Mouse (Mus musculus) lung, embryonic 16.5 days (tissue): ENCODE results near the gene Emid1. TPM values are rescaled to one million over a fixed set of nuclear protein-coding genes. Genes with fewer than 3 reads are reported as not detected.

Source experiments
- ATAC-seq: fragments of 200-750 bp; cut with Nextera tagmentation; 2 replicates; pipeline ENCODE4 v1.8.0; 2017; ENCODE audit warnings: low read depth, mild to moderate bottlenecking, moderate library complexity
- H3K27ac ChIP-seq: fragments of 300-500 bp; sonication (generic); 2 replicates; pipeline ENCODE4 v1.5.1; 2014; ENCODE audit warnings: mild to moderate bottlenecking, control low read depth, low read length
- H3K27me3 ChIP-seq: fragments of 300-500 bp; sonication (generic); 2 replicates; pipeline ENCODE4 v1.6.1; 2014; ENCODE audit warnings: low read depth, low read length, mixed read lengths; ENCODE audit not compliant: control insufficient read depth, insufficient read depth
- H3K36me3 ChIP-seq: fragments of 300-500 bp; sonication (generic); 2 replicates; pipeline ENCODE4 v1.6.1; 2014; ENCODE audit warnings: low read length; ENCODE audit not compliant: control insufficient read depth, insufficient read depth
- H3K4me1 ChIP-seq: fragments of 300-500 bp; sonication (generic); replicated peaks from 2 replicates; pipeline ENCODE4 v1.6.1; 2014; ENCODE audit warnings: low read length, mixed read lengths; ENCODE audit not compliant: control insufficient read depth, insufficient read depth
- H3K4me2 ChIP-seq: fragments of 300-500 bp; sonication (generic); 2 replicates; pipeline ENCODE4 v1.6.1; 2014; ENCODE audit warnings: low read depth, low read length, control low read depth
- H3K4me3 ChIP-seq: fragments of 300-500 bp; sonication (generic); 2 replicates; pipeline ENCODE4 v1.5.1; 2014; ENCODE audit warnings: mild to moderate bottlenecking, low read length, control low read depth
- H3K9ac ChIP-seq: fragments of 300-500 bp; sonication (generic); 2 replicates; pipeline ENCODE4 v1.6.1; 2014; ENCODE audit warnings: low read length, control low read depth
- H3K9me3 ChIP-seq: fragments of 300-500 bp; sonication (generic); 2 replicates; pipeline ENCODE4 v1.6.1; 2016; ENCODE audit warnings: low read length; ENCODE audit not compliant: control insufficient read depth
- WGBS: fragments of 180-500 bp; shearing (Covaris S2); extraction: QIAGEN DNeasy Blood & Tissue Kit; methylation state at CpG from one replicate; pipeline ENCODE4 v1.1.7; 2014; 5-methylcytosine and 5-hydroxymethylcytosine counted together
- polyA plus RNA-seq: library from polyadenylated mRNA; unstranded; fragments of >200 nt; fragmentation: Nextera tagmentation; extraction: Ambion mirVana; gene quantifications from 2 replicates; pipeline ENCODE4 v1.2.1, GENCODE M21; 2015

Emid1 gene
- polyA plus RNA-seq, 1 experiment from 2014 or later = 46.7 TPM

DNA sequence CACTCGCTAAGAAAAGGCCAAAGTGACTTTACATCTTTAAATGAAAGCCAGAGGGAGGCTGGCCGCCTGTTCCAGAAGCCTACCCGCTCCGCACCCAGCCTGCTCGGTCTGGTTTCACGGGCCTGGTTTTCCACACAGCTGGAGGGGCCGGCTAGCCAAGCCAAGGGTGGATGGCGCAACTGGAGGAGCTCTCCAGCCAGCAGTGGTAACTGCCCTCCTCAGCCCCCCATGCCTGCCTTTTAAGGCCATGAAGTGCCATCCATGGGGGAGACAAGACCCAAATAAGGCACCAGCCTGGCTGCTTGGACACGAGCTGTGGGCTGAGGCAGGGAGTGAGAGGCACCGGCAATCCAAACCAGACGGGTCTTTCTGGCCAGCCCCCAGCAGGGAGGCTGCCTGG lies 16.1 kb downstream of the Emid1 start:
- Histone ChIP-seq H3K4me1 (peaks cover 29% of the 10 kb centered on the region), H3K4me2 (no peak overlapping the region), H3K4me3 (no peak overlapping the region), H3K27ac (peak overlapping the region; percentile 33; the same call in 1 of the 2 replicates), H3K9me3 (no peaks in the 10 kb centered on the region), H3K27me3 (no peaks in the 10 kb centered on the region), H3K36me3 (no peaks in the 10 kb centered on the region), H3K9ac (no peak overlapping the region)
- 56% methylated on average over 11 of the region's 11 CpGs for WGBS
- ATAC-seq = peak; percentile 67

DNA sequence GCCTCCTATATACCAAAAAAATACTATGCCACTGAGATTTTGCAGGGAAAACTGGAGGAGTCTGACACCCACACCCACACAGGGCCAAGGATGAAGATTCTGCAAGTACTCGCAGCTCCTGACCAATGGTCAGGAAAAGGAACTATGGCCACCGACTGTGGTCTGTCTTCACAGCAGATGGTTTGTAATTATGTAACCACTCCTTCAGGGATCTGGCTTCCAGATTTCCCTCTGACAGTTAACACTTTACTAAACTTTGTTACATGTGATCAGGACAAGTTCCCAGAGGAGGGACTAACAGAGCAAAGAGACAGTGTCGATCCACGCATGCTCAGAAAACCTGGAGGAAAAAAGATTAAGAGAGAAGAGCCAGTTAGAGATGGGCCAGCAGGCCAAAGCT lies 19.3 kb downstream of the Emid1 start:
- no peak for ATAC-seq
- no peak overlapping the region for H3K4me3 ChIP-seq
- peaks cover 7% of the 10 kb centered on the region for H3K4me1 ChIP-seq
- no peaks in the 10 kb centered on the region for H3K9me3 ChIP-seq
- no peaks in the 10 kb centered on the region for H3K27me3 ChIP-seq
- no peaks in the 10 kb centered on the region for H3K36me3 ChIP-seq
- H3K4me2 ChIP-seq = no peak overlapping the region
- 53% methylated on average over 4 of the region's 4 CpGs for WGBS
- H3K27ac ChIP-seq = no peak overlapping the region
- no peak overlapping the region for H3K9ac ChIP-seq

DNA sequence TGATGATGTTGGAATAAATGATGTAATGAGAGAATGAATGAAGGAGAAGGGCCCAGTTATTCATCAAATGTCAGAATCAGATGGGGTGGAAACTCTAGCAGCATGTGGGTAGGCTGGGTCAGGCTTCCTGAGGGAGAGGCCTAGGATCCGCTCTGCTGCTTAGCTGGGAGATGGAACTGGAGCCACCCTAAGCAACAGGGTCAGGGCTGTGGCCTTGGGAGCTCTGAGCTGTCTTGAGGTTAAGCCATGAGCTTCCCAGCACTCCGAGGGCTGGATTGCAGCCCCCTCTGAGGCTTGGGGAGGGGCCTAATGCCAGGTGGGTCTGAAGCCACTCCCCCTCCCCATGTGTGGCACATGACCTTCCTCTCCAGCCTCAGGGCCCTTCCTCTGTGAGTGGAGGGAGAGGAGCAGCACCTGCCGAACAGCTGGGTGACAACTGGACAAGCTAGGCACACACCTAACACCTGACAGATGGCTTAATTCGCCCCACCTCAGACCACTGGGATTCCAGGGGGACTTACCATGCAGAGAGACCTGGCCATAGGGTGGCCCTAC lies 21.9 kb downstream of the Emid1 start:
- H3K4me3 ChIP-seq = no peak overlapping the region
- no peaks in the 10 kb centered on the region for H3K36me3 ChIP-seq
- 52% methylated on average over 4 of the region's 4 CpGs for WGBS
- ATAC-seq = 0 out of 2 replicates have a peak, but pooled peaks have one; percentile 24
- H3K4me2 ChIP-seq = no peak overlapping the region
- H3K27ac ChIP-seq = no peak overlapping the region
- H3K4me1 ChIP-seq = no peaks in the 10 kb centered on the region
- H3K9me3 ChIP-seq = no peaks in the 10 kb centered on the region
- no peak overlapping the region for H3K9ac ChIP-seq
- H3K27me3 ChIP-seq = no peaks in the 10 kb centered on the region

- WGBS = 71% methylated on average over 5 of the region's 5 CpGs
- no peaks in the 10 kb centered on the region for H3K4me1 ChIP-seq
- no peak overlapping the region for H3K4me2 ChIP-seq
- H3K9ac ChIP-seq = no peak overlapping the region
- no peaks in the 10 kb centered on the region for H3K9me3 ChIP-seq
- no peak overlapping the region for H3K27ac ChIP-seq
- no peak for ATAC-seq
- H3K27me3 ChIP-seq = no peaks in the 10 kb centered on the region
- no peak overlapping the region for H3K4me3 ChIP-seq
- no peaks in the 10 kb centered on the region for H3K36me3 ChIP-seq
Measured at GRCm38 (mm10) chr11:5129035-5129480, 23.0 kb downstream of the Emid1 start.

DNA sequence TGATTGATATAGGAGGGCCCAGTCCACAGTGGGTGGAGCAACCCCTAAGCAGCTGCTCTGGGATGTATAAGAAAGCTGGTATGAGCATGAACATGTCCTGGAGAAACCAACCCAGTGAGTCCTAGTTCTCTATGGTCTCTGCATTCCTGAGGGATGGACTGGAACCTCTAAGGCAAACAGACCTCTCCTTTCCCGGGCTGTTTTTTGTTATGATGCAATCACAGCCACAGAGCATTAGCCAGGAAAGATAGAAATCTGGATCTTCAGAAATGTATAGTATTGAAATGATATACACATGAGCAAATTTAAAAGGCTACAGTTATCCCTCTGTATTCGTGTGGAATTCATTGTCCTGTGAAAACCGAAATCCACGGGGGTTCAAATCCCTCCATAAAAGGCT lies 26.3 kb downstream of the Emid1 start:
- no peak for ATAC-seq

DNA sequence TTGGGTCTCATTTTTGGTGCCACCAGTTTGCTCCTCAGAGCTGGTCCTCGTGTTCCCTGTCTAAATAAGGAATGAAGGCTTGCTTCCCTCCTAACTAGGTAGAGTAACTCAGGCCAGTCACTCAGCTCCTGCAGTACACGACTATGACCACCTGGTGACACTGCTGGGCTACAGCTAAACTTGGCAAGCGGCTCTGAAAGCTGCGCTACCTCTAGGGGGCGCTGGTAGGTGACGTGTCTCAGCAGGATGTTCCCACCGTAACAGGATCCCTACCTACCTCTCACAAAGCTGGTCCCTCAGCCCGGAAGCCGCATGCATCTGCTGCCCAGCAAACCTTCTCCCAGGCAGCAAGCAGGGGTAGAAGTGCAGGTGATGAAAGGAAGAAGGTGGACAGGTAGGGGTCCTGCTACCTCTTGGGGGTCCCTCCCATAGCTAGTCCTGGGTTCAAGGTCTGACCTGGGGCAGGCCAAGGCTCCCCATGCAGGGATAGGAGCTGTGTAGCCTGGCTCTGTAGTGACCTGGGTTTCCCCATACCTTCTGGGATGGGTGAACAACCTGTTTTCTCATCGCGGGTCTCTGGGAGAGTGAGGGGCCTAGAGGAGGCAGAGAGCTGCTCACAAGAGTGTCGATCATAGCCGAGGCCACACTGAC lies 37.0 kb downstream of the Emid1 start:
- H3K4me3 ChIP-seq = no peak overlapping the region
- no peaks in the 10 kb centered on the region for H3K4me1 ChIP-seq
- H3K4me2 ChIP-seq = no peak overlapping the region
- no peaks in the 10 kb centered on the region for H3K27me3 ChIP-seq
- H3K9ac ChIP-seq = no peak overlapping the region
- H3K27ac ChIP-seq = no peak overlapping the region
- H3K9me3 ChIP-seq = no peaks in the 10 kb centered on the region
- ATAC-seq = peak; percentile 61; the same call in 1 of the 2 replicates
- 23% methylated on average over 13 of the region's 13 CpGs for WGBS
- H3K36me3 ChIP-seq = no peaks in the 10 kb centered on the region

More for the DNA sequence above, 26.3 kb downstream of the Emid1 start:
- Histone ChIP-seq H3K9me3 (no peaks in the 10 kb centered on the region), H3K9ac (no peak overlapping the region), H3K27ac (no peak overlapping the region), H3K36me3 (no peaks in the 10 kb centered on the region), H3K4me2 (no peak overlapping the region), H3K4me1 (no peaks in the 10 kb centered on the region), H3K4me3 (no peak overlapping the region), H3K27me3 (no peaks in the 10 kb centered on the region)
- 74% methylated on average over 4 of the region's 4 CpGs for WGBS

DNA sequence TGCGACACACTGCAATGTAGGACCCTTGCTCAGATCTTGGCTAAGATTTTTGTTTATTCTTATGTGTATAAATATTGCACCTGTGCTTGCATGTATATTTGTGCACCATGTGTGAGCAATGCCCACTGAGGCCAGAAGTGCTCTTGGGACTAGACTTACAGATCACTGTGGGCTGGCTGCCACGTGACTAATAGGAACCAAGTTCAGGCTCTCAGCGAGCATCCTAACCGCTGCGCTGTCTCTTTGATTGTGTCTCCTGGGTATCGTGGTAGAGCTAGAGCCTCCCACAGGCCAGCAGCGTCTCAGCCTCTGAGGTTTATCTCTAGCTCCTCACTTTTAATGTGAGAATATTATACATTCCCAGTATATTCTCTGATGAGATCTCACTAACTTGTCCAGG lies 38.4 kb downstream of the Emid1 start:
- 84% methylated on average over 7 of the region's 7 CpGs for WGBS
- Histone ChIP-seq H3K9ac (no peak overlapping the region), H3K27ac (no peak overlapping the region), H3K27me3 (no peaks in the 10 kb centered on the region), H3K36me3 (no peaks in the 10 kb centered on the region), H3K9me3 (no peaks in the 10 kb centered on the region), H3K4me3 (no peak overlapping the region), H3K4me1 (no peaks in the 10 kb centered on the region), H3K4me2 (no peak overlapping the region)
- no peak for ATAC-seq

DNA sequence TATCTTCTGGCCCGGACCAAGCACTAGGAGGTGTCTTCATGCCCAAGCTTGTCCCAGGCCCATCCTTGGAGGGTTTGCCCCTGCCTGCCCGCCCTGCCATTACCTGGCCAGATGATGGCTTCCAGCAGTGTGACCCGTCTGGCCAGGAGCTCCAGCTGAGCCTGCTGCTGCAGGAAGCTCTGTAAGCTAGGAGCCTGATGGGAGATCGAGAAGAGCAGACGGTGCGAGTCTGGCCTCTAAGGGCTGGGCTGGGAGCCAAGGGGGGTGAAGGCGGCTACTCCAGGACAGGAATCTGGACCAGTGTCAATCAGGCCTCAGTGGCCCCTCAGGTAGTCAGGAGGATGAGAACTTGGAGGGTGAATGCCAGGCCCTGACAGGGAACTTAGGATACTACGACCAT lies 42.6 kb downstream of the Emid1 start:
- no peaks in the 10 kb centered on the region for H3K4me1 ChIP-seq
- H3K27ac ChIP-seq = no peak overlapping the region
- no peak overlapping the region for H3K9ac ChIP-seq
- H3K27me3 ChIP-seq = no peaks in the 10 kb centered on the region
- no peaks in the 10 kb centered on the region for H3K9me3 ChIP-seq
- no peak for ATAC-seq
- no peaks in the 10 kb centered on the region for H3K36me3 ChIP-seq
- H3K4me3 ChIP-seq = no peak overlapping the region
- WGBS = 47% methylated on average over 8 of the region's 8 CpGs
- no peak overlapping the region for H3K4me2 ChIP-seq

- Histone ChIP-seq H3K36me3 (no peaks in the 10 kb centered on the region), H3K9ac (no peak overlapping the region), H3K4me3 (no peak overlapping the region), H3K27me3 (no peaks in the 10 kb centered on the region), H3K4me2 (no peak overlapping the region), H3K9me3 (no peaks in the 10 kb centered on the region), H3K27ac (no peak overlapping the region), H3K4me1 (peaks cover 8% of the 10 kb centered on the region)
- no peak for ATAC-seq
- 92% methylated on average over 4 of the region's 4 CpGs for whole genome bisulfite sequencing
Measured at GRCm38 (mm10) chr11:5103986-5104509, 48.0 kb downstream of the Emid1 start.
